Mouse (Mus musculus) liver (tissue): ENCODE data around the gene Cep95.
A peak's percentile ranks its signal among the peaks of the same experiment; 100 is the strongest.
"Not testable (repeated sequence)": the region's sequence is repeated elsewhere in the genome, so short reads cannot be mapped to it uniquely, and the experiment has no call there.

Source experiments
- DNase-seq: peaks from one replicate; pipeline ENCODE4 v3.0.0-alpha.2; 2020; ENCODE audit warnings: mixed read lengths

The Cep95 gene

DNA sequence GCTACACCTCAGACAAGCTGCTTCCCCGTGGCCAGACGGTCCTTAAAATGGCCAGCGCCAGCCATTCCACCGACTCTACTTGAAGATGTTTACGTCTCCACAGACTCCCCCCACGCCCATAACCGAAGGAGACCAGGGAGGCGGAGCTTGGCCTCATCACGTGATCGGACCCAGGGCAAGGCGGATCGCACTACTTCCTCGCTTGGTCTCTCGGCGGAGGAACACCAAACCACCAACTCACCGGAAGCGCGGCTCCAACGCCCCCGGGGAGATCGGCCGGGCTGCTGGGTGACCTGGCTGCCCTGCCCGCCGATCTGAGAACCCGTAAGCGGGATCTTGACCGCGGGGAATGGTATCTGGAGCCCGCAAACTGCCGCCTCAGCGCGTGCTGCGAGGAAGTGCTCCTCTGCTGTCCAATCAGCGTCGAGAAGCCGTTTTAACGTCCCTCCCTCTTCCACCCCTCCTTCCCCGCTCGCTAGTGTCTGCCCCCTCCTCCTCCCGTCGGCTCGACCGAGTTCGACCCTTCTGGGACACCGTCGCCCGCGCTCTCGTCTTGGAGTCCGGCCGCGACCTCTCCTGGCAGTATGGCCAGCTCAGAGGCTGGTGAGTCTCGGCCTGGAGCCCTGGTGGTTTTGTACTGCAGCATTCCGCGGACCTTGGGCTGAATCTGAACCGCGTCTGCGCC is at the start of gene Cep95, which contains the start of gene Ddx5:
Cep95 (plus strand) TSS at position 478 of the 685 bp plus-strand sequence.
Ddx5 (minus strand) TSS at position 411 of the 685 bp plus-strand sequence.
- DNase-seq, result peak; percentile 98

DNA sequence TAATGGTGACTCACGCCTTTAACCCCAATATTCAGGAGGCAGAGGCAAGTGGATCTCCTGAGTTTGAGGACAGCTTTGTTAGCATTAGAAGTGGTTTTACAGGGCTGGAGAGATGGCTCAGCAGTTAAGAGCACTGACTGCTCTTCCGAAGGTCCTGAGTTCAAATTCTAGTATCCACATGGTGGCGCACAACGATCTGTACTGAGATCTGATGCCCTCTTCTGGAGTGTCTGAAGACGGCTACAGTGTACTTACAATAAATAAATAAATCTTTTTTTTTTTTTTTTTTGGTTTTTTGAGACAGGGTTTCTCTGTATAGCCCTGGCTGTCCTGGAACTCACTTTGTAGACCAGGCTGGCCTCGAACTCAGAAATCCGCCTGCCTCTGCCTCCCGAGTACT is 48.3 kb upstream of the Cep95 start:
- not testable (repeated sequence) for DNase-seq

DNA sequence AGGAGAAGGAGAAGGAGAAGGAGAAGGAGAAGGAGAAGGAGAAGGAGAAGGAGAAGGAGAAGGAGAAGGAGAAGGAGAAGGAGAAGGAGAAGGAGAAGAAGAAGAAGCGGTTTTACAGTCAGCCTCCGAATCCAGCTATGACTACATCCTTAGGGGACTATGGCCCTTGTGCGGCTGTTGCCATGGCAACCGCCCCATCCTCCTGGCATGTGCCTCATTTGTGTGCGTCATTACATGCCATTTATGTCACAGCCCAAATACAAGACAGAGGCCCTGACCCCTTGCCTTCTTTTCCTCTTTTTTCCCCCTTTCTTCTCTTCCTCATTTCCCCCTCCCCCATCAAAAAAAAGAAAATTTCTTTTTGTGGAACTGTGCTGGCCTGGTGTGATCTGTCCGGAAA is 47.8 kb upstream of the Cep95 start:
- no peak for DNase-seq

DNA sequence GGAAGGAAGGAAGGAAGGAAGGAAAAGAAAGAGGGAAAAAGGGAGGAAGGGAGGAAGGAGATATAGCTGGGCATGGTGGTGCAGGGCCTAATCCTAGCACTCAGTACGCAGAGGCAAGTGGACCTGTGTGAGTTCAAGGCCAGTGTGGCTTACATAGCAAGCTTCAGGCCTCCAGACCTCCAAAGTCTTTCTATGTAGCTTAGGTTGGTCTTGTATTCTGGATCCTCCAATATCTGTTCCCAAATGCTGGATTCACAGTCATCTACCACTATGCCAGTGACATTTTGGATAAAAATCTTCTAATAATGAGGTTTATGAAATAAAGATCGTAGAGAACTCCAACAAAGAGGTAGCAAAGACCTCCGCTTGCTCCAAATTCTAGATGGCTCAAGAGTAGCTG is 47.2 kb upstream of the Cep95 start:
- no peak for DNase-seq

DNA sequence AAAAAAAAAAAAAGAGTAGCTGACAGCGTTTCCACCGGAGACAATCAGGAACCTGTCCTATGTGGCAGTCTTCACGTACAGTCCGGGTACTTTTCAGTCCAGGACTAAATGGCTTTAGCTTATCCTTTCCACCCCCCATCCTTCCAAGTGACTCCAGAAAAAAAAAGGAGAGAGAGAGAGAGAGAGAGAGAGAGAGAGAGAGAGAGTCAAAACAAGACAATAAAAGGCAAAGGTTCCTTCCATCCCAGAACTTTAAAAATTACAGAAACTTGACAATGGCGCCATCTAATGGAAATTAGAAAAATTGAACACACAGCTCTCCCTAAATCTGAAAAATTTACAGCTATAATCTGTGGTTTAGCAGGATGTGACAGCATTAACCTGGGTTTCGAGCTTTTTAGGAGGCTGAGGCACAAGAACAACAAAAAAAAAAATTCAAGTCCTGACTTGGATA is 46.6 kb upstream of the Cep95 start:
- DNase-seq, result no peak

DNA sequence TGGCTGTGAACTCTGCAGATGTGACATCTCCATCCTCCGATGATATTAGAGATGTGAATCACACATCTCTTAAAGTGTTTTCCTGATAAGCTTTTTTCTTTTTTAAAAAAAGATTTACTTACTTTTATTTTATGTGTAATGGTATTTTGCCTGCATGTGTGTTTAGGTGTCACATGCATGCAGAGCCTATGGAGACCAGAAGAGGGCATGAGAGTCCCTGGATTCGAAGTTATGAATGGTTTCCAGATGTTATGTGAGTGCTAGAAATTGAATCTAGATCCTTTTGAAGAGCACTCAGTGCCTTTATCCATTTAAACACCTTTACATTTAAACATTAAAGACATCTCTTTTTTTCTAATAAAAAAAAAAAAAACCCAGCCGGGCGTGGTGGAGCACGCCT is 44.1 kb upstream of the Cep95 start:
- DNase-seq, result no peak

DNA sequence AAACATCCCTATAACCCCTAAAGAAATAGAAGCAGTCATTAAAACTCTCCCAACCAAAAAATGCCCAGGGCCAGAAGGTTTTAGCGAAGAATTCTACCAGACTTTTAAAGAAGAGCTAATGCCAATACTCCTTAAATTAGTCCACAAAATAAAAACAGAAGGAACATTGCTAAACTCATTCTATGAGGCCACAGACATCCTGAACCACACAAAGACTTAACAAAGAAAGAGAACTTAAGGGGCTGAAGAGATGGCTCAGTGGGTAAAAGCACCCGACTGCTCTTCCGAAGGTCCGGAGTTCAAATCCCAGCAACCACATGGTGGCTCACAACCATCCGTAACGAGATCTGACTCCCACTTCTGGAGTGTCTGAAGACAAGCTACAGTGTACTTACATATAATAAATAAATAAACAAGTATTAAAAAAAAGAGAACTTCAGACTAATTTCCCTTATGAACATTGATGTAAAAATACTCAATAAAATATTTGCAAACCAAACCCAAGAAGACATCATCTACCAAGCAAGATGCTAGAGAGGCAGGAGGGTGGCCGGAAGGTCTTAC is 39.4 kb upstream of the Cep95 start:
- DNase-seq, result not testable (repeated sequence)

DNA sequence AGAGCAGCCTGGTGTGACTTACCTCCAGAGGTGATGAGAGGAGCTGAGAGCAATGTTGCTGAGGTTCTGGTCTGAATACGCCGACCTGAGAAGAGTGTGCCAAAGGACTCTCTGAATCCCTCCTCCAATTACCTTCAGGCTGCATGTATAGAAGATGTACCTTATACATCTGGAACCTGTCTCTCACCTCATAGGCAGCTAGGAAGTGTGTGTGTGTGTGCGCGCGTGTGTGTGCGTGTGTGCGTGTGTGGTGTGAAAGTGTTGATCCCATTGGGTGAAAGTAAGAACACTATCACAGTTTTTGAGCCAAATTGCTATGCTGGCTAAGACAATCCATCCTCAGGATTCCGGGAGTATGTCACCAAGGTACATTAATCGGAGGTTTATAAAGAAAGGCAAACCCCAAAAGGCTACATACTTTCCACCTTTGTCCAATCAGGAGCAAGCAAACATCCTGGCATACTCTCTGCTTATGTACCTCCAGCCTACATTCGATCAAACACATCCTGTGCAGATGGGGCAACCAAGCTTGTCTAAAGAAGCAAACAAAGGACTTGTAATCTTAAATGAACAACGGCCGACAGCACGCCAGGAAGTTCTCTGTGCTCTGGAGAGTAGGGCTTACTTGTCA is 38.8 kb upstream of the Cep95 start, which contains the start of gene Pecam1:
Pecam1 (minus strand) TSS at position 508 of the 631 bp plus-strand sequence.
- no peak for DNase-seq

DNA sequence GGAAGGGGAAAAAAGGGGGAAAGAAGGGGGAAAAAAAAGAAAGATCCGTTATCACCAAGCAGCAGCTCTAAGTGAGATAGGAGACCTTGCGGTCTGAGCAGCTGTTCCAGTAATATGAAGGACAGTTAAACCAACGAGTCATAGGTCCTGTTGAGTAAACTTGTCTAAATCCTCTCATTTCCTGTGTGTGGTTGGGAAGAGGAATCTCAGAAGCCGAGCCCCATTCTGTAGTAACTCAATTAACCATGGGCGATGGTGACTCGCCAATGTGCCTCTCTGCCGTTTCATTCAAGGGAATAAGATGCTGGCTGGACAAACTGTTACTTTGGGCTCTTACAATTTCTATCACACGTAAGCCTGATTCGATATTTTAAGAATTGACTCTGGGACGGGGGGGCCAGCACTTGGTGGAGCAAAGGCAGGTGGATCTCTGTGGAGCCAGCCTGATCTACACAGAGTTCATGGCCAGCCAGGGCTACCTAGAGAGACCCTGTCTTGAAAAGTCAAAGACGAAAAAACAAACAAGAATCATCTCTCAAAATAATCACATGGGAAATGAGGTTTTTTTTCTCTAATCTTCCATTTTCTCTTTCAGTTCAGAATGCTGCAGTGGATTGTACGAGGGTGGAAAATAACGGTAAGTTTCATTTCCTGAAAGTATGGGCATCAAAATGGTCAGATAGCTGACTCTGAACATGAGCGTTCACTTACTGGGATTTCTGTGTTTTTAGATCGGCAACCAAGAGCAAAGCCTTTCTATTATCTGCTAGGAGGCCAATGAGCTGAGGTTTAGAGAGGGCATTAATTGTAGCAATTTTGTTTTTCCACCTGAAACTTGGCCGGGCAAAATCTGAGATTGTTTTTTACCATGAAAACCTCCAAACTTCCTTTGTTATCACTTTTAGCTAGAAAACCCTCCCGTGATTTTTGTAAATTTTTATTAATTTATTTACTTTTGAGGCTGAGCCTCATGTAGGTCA is 37.7 kb upstream of the Cep95 start, which contains the start of gene Milr1:
Milr1 (plus strand) TSS at position 188 of the 980 bp plus-strand sequence.
- no peak for DNase-seq

DNA sequence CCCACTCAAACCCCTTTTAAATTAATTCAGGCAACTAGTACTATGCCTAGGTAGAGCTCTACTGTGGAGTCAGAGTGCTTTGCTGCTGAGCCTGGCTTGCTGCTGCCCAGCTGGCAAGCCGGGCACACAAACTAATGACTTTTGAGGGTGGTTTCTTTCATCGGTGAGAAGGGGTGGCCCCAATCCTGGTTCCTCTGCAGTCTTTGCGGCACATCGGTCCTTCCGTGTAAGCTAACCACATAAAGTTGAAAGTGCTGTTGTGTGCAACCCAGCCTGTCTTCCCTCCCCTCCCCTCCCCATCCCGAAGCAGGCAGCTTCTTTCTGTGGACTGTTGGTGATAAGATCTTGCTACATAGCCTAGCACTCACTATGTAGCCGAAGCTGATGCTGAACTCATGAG is 36.9 kb upstream of the Cep95 start:
- peak; percentile 37 for DNase-seq

DNA sequence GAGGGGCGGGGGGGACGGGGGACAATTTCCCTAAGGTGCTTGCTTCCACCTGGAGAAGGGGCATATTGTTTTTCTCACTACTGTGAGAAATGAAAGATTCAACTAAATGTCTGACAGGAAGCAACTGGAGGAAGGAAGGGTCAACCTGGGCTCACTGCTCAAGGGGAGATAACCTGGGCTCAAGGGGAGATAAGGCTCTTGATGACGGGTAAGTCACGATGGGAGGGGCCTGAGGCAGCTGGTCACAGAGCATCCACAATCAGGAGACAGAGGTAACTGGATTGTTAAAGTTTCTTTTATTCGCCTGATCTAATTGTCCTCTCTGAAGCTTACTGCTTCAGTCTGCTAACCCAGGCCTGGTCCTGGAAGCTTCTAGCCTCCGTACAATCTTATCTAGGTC is 35.7 kb upstream of the Cep95 start:
- DNase-seq, result no peak

DNA sequence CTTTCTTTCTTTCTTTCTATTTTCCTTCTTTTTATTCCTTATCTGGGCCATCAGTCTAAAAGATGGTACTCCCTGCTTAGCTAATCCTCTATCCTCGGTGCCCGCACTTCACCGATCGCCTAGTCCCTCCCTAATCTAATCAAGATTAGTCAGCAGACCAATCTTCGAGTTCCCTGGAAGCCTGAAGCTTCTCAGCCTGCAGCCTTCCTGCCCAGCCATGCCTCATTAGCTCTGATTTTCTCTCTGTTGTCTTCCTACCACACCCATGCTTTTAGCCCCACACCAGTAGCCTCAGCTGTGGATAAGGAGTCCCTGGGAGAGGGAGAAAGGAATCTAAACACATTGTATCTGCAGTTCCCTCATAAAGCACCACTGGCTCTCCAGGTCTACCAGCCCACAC is 33.5 kb upstream of the Cep95 start:
- no peak for DNase-seq

DNA sequence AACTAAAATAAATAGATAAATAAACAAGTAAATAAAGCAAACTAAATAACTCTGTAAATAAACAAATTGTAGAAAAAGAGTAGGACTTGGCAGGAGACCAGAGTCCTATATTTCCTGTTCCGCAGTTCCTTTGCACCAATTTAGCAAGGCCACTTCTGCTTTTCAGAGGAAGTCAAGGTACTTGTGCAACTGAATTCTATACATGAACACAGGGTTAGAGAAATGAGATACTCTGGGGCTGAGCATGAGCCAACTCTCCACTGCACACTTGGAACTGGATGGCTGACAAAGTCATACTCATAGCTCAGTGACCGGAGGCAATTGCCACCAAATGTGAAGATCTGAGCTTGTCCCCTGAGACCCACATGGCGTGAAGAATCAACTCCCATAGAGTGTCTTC is 30.0 kb upstream of the Cep95 start:
- no peak for DNase-seq

DNA sequence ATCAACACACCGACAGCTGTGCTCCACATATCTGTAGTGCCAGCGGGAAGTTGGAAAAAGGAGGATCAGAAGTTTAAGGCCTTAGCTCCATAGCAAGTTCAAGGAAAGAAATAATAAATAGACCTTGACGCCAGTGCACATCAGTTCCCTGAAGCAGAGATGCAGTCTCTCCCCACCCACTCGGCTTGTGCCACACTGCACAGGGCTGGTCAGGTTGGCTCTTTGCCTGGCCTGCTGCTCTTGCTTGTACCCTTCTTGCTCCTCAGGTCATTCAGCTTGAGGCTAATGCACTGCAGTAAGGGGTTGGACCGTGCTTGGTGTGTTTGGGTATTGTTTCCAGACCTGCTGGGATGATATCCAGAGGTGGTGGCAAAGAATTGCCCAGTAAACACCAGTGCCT is 28.5 kb upstream of the Cep95 start:
- no peak for DNase-seq

DNA sequence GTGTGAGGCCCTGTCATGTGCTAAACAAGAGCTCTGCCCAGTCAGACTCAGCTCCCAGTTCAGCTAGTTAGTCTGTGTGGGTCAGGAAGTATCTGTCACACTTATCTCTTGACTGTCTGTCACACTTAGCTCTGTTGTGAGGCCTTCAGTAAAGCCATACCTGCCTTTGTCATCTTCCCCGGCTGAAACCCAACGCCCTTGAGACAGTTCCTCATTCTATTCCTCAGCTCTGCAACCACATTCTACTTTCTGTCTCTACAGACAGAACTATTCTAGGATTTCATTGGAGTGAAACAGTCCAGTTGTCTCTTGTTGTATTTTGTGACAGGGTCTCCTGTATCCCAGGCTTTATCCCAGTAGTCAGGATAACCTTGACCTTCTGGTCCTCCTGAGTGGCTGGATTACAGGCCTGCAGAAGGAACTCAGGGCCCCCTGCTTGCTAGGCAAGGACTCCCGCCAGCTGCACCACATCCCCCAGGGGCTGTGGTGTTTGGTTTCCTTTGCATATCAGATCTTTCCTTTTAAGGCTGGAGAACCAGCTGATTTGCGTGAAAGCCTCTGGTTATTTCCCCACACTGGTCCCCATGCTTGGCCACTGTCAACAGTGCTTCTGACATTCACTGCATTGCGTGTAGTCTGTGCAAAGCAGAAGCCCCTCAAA is 26.8 kb upstream of the Cep95 start:
- peak; percentile 38 for DNase-seq

DNA sequence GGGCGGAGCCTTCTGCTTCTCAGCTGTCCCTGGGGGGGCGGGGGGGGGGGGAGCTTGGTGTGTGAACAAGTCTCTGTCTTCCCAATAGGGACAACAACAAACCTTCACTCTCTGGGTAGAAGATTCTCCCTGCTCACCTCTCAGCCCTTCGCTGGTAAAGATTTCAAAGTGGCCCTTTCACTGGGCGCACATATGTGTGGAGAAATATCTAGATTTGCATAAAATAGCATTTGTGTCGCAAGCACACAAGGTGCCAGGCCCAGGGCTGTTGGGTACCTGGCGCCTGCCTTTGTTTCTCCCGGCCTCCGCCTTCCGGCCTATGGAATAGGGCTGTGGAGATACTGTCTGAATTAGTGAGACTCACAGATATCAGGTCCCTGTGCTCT is 26.3 kb upstream of the Cep95 start:
- DNase-seq, result no peak

DNA sequence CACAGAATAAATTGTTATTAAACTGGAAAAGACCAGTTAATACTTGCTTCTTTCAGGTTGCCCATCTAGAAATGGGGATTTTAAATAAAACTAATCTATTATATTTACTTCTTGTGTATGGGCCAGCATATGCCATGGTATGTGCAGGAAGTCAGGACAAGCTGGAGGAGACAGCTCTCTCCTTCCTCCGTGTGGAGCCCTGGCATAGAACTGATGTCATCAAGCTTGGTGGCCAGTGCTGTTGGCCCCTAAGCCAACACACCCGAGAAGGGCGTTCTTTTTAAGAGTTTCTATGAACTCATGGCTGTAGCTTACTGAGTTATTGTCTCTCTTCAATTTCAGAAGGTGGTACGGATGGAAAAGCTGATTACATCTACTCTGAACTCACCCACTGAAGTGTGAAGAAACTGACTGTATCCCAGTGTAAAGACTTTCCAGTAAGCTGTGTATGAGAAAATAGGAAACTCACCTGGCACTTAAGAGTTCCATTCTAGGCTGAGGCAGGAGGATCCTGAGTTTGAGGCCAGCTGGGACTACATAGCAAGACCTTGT is 22.4 kb upstream of the Cep95 start:
- DNase-seq, result no peak

DNA sequence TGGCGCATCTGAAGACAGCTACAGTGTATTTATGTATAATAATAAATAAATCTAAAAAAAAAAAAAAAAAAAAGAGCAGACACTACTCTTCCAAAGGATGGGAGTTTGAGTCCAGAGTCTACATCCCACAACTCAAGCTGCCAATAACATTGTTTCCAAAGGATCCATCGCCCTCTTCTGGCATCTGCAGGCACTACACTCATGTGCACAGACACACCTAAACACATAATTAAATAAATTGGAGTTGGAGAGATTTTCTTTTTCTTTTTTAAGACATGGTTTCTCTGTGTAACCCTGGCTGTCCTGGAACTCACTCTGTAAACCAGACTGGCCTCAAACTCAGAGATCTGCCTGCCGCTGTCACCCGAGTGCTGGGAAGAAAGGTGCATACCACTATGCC is 21.5 kb upstream of the Cep95 start:
- no peak for DNase-seq

DNA sequence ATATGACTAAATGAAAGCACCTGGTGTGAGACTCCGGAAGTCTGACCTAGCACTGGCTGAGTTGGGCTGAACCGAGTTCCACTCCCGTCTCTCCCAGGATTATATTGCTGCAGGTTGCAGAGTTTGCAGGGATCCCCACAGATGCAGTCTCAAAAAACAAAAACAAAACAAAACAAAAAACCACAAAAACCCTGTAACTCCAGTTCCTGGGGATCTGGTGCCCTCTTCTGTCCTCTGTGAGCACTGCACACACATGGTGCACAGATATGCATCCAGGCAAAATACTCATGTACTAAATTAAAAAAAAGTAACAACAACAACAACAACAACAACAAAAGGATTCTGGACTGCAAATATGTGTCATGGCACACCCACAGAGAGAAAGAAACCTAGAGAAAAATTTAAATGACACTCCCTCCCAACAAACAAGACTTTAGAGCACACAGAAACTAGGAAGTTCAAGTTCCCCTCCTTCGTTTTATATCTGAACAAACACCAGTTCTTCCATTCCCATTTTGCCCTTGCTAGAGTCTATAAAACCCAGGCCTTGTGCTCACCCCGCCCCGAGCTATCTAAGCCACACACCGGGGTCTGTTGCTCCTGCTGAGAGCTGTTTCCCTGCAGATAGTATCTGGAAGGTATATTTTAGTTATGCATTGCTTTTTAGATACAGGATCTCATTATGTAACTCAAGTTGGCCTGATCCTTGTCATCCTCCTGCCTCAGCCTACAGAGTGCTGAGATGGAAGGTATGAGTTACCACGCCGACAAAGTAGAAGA is 18.7 kb upstream of the Cep95 start:
- peak; percentile 28 for DNase-seq

DNA sequence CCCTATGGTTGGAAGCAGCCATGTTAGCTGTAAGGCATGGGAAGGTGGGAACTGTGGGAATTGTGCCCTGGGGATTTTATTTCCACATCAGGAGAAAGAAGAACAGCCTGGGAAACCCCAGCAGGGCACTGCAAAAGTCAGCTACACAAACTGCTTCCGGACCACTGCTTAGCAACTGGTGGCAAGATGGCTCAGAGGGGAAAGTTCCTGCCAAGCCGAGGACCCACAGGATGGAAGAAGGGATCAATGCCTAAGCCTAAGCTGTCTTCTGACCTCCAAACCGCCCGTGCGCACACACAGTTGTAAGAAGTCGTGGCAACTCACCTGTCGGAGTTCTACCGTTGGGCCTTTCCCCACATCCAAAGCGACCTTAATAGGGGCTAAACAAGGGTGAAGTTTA is 16.0 kb upstream of the Cep95 start:
- DNase-seq, result no peak

DNA sequence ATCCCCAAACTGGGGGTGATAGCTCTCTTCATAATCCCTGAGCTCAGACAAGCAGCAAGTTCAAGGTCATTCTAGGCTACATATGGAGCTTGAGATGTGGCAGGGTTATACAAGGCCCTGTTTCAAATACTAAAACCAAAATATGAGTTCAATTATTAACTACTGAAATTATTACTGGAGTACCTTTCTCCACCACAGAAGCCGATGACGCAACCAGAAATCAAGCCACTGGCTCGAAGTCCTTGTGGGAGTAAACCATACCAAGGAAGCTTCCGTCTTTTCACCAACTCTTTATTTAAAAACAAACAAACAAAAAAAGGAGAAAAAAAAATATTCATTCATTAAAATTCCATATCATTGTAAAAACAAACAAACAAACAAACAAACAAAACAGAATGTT is 12.1 kb upstream of the Cep95 start:
- DNase-seq, result no peak
